Mouse (Mus musculus): ENCODE data around the gene Olfr675. TPM values are rescaled to one million over a fixed set of nuclear protein-coding genes. Genes with fewer than 3 reads are reported as not detected.

Gene Olfr675
- polyA plus RNA-seq, 1 experiment from 2014 or later, result not detected

Other genes with a start within 250 kb of the Olfr675 start
- gene Usp17lb, start 185.9 kb downstream of the Olfr675 start, polyA plus RNA-seq (2015; fragmentation: Nextera tagmentation; extraction: Ambion mirVana), result not detected in 2 replicates
- not detected in 2 replicates for gene Usp17la, start 171.5 kb downstream of the Olfr675 start, polyA plus RNA-seq (2015; fragmentation: Nextera tagmentation; extraction: Ambion mirVana)
- gene Olfr665, start 150.4 kb downstream of the Olfr675 start, polyA plus RNA-seq (2015; fragmentation: Nextera tagmentation; extraction: Ambion mirVana), result not detected in 2 replicates
- gene Olfr666, start 132.5 kb downstream of the Olfr675 start, polyA plus RNA-seq (2015; fragmentation: Nextera tagmentation; extraction: Ambion mirVana), result not detected in 2 replicates
- gene Olfr667, start 107.0 kb downstream of the Olfr675 start, polyA plus RNA-seq (2015; fragmentation: Nextera tagmentation; extraction: Ambion mirVana), result not detected in 2 replicates
- not detected in 2 replicates for gene Olfr668, start 100.4 kb downstream of the Olfr675 start, polyA plus RNA-seq (2015; fragmentation: Nextera tagmentation; extraction: Ambion mirVana)
- gene Olfr669, start 94.2 kb downstream of the Olfr675 start, polyA plus RNA-seq (2015; fragmentation: Nextera tagmentation; extraction: Ambion mirVana), result not detected in 2 replicates
- gene Olfr670, start 65.8 kb downstream of the Olfr675 start, polyA plus RNA-seq (2015; fragmentation: Nextera tagmentation; extraction: Ambion mirVana), result not detected in 2 replicates
- gene Olfr671, start 49.3 kb downstream of the Olfr675 start, polyA plus RNA-seq (2015; fragmentation: Nextera tagmentation; extraction: Ambion mirVana), result not detected in 2 replicates
- not detected in 2 replicates for gene Olfr672, start 26.4 kb downstream of the Olfr675 start, polyA plus RNA-seq (2015; fragmentation: Nextera tagmentation; extraction: Ambion mirVana)
- not detected in 2 replicates for gene Olfr676, start 4.2 kb upstream of the Olfr675 start, polyA plus RNA-seq (2015; fragmentation: Nextera tagmentation; extraction: Ambion mirVana)
- not detected in 2 replicates for gene Olfr677, start 22.9 kb upstream of the Olfr675 start, polyA plus RNA-seq (2015; fragmentation: Nextera tagmentation; extraction: Ambion mirVana)
- gene Olfr678, start 36.0 kb upstream of the Olfr675 start, polyA plus RNA-seq (2015; fragmentation: Nextera tagmentation; extraction: Ambion mirVana), result not detected in 2 replicates
- not detected in 2 replicates for gene Olfr679, start 52.7 kb upstream of the Olfr675 start, polyA plus RNA-seq (2015; fragmentation: Nextera tagmentation; extraction: Ambion mirVana)
- not detected in 2 replicates for gene Olfr680-ps1, start 64.4 kb upstream of the Olfr675 start, polyA plus RNA-seq (2015; fragmentation: Nextera tagmentation; extraction: Ambion mirVana)
- gene Olfr681, start 88.4 kb upstream of the Olfr675 start, polyA plus RNA-seq (2015; fragmentation: Nextera tagmentation; extraction: Ambion mirVana), result not detected in 2 replicates
- not detected in 2 replicates for gene Olfr683, start 118.6 kb upstream of the Olfr675 start, polyA plus RNA-seq (2015; fragmentation: Nextera tagmentation; extraction: Ambion mirVana)
- not detected in 2 replicates for gene Olfr684, start 135.2 kb upstream of the Olfr675 start, polyA plus RNA-seq (2015; fragmentation: Nextera tagmentation; extraction: Ambion mirVana)
- not detected in 2 replicates for gene Olfr685, start 157.6 kb upstream of the Olfr675 start, polyA plus RNA-seq (2015; fragmentation: Nextera tagmentation; extraction: Ambion mirVana)
- gene Olfr686, start 179.0 kb upstream of the Olfr675 start, polyA plus RNA-seq (2015; fragmentation: Nextera tagmentation; extraction: Ambion mirVana), result not detected in 2 replicates